Mouse (Mus musculus) limb, embryonic 10.5 days (tissue): ENCODE data around the gene Twf2. TPM values are rescaled to one million over a fixed set of nuclear protein-coding genes. Genes with fewer than 3 reads are reported as not detected.

ENCODE experiments used
- DNase-seq: peaks from one replicate; pipeline ENCODE4 v3.0.0-alpha.2; 2017; ENCODE audit warnings: low spot score
- H3K27ac ChIP-seq: fragments of 300-500 bp; sonication (generic); 2 replicates; pipeline ENCODE4 v1.5.1; 2016; ENCODE audit warnings: mild to moderate bottlenecking
- H3K27me3 ChIP-seq: fragments of 300-500 bp; sonication (generic); 2 replicates; pipeline ENCODE4 v1.6.1; 2016; ENCODE audit warnings: low read depth, mild to moderate bottlenecking; ENCODE audit not compliant: poor library complexity, severe bottlenecking
- H3K36me3 ChIP-seq: fragments of 300-500 bp; sonication (generic); 2 replicates; pipeline ENCODE4 v1.6.1; 2016; ENCODE audit warnings: mild to moderate bottlenecking, moderate library complexity
- H3K4me1 ChIP-seq: fragments of 300-500 bp; sonication (generic); 2 replicates; pipeline ENCODE4 v1.6.1; 2016
- H3K4me3 ChIP-seq: fragments of 300-500 bp; sonication (generic); 2 replicates; pipeline ENCODE4 v1.5.1; 2016; ENCODE audit warnings: mild to moderate bottlenecking, moderate library complexity
- H3K9me3 ChIP-seq: fragments of 300-500 bp; sonication (generic); replicated peaks from 2 replicates; pipeline ENCODE4 v1.6.1; 2016; ENCODE audit warnings: mild to moderate bottlenecking
- WGBS: fragments of 180-500 bp; shearing (Covaris S2); methylation state at CpG from one replicate; pipeline ENCODE4 v1.1.7; 2016; 5-methylcytosine and 5-hydroxymethylcytosine counted together
- microRNA counts: library from miRNA; unstranded; fragments of <30 nt; microRNA quantifications from one replicate; lab custom pipeline; 2017
- microRNA-seq: library from miRNA; unstranded; fragments of <30 nt; microRNA quantifications from one replicate; pipeline ENCODE4, GENCODE M21; 2017
- polyA plus RNA-seq: library from polyadenylated mRNA; unstranded; fragments of >200 nt; fragmentation: Nextera tagmentation; extraction: Ambion mirVana; gene quantifications from 2 replicates; pipeline ENCODE4 v1.2.1, GENCODE M21; 2016

The Twf2 gene
- polyA plus RNA-seq, 1 experiment from 2014 or later, result 76.6 TPM

- no peak overlapping the region for H3K27ac ChIP-seq
- H3K4me3 ChIP-seq, result no peak overlapping the region
- DNase-seq, result no peak
- H3K9me3 ChIP-seq, result no peaks in the 10 kb centered on the region
- peaks cover 15% of the 10 kb centered on the region for H3K4me1 ChIP-seq
- 83% methylated on average over 9 of the region's 9 CpGs for WGBS
- H3K27me3 ChIP-seq, result no peaks in the 10 kb centered on the region
- no peaks in the 10 kb centered on the region for H3K36me3 ChIP-seq
Measured at GRCm38 (mm10) chr9:106263381-106263924, 60.5 kb downstream of the Twf2 start.

MicroRNAs encoded within 50 kb of the gene (microRNA counts, 519-probe panel; counts per million panel counts)
- microRNA mmu-let-7g (lab: Ali Mortazavi, UCI), result 5,451 counts per million, percentile 90 among the panel's probes with 10 or more counts

Small RNA genes within 50 kb of the gene (microRNA-seq; reads per million reads assigned to microRNA genes)
- gene Mir135a-1 (3.5 reads per million, percentile 4 among the genes with 10 or more reads in this experiment), gene Mirlet7g (3,401 reads per million, percentile 87 among the genes with 10 or more reads in this experiment)

Other genes with a start within 250 kb of the Twf2 start
- 0.10 TPM in 1 of 2 replicates, not detected in the other for gene Col6a5, start 242.5 kb upstream of the Twf2 start, polyA plus RNA-seq
- 0.09 TPM in 1 of 2 replicates, not detected in the other for gene Col6a4, start 106.3 kb upstream of the Twf2 start, polyA plus RNA-seq
- gene Glyctk, start 45.0 kb upstream of the Twf2 start, polyA plus RNA-seq, result 0.83 and 1.9 TPM in 2 replicates
- 26.2 and 28.8 TPM in 2 replicates for gene Wdr82, start 32.2 kb upstream of the Twf2 start, polyA plus RNA-seq
- 53.1 and 57.5 TPM in 2 replicates for gene Ppm1m, start 3.4 kb upstream of the Twf2 start, polyA plus RNA-seq
- not detected in 2 replicates for gene Tlr9, start 19.5 kb downstream of the Twf2 start, polyA plus RNA-seq
- 62.8 and 77.9 TPM in 2 replicates for gene Alas1, start 45.5 kb downstream of the Twf2 start, polyA plus RNA-seq
- 42.9 and 43.9 TPM in 2 replicates for gene Poc1a, start 78.0 kb downstream of the Twf2 start, polyA plus RNA-seq
- 43.1 and 44.9 TPM in 2 replicates for gene Dusp7, start 165.5 kb downstream of the Twf2 start, polyA plus RNA-seq
- 1,033 and 1,267 TPM in 2 replicates for gene Rpl29, start 226.3 kb downstream of the Twf2 start, polyA plus RNA-seq
- gene Acy1, start 235.2 kb downstream of the Twf2 start, polyA plus RNA-seq, result 49.4 and 52.8 TPM in 2 replicates
- gene Abhd14b, start 244.4 kb downstream of the Twf2 start, polyA plus RNA-seq, result 5.9 and 7.6 TPM in 2 replicates
- gene Abhd14a, start 244.6 kb downstream of the Twf2 start, polyA plus RNA-seq, result 45.0 and 46.9 TPM in 2 replicates